Mouse (Mus musculus) left cerebral cortex, adult 8-10 months (tissue): Measurements from ENCODE around the gene Rps5. TPM values are rescaled to one million over a fixed set of nuclear protein-coding genes. Genes with fewer than 3 reads are reported as not detected.
"Not testable (repeated sequence)": the region's sequence is repeated elsewhere in the genome, so short reads cannot be mapped to it uniquely, and the experiment has no call there.

Experiments
- DNase-seq, 2 experiments: peaks; one replicate each; pipeline ENCODE4 v3.0.0; 2022; ENCODE audit warnings: low spot score in 2 of 2
- total RNA-seq, 4 experiments: library from RNA; stranded (reverse); gene quantifications; 2 replicates each; pipeline ENCODE4 v1.2.4; 2022

Rps5 gene
- total RNA-seq, 4 experiments from 2014 or later, result 432 to 451 (median 444) TPM

GRCm38 (mm10) chr7:12927693-12928589 lies 5.9 kb downstream of the Rps5 start:
- DNase-seq, result peak in 1 of 2 experiments; percentile 47

- no peak for DNase-seq
Measured at GRCm38 (mm10) chr7:12933615-12934140, 11.6 kb downstream of the Rps5 start.

- no peak for DNase-seq
Measured at GRCm38 (mm10) chr7:12934808-12935207, 12.7 kb downstream of the Rps5 start.

GRCm38 (mm10) chr7:12937254-12937803 lies 15.2 kb downstream of the Rps5 start:
- DNase-seq, result not testable (repeated sequence)

- DNase-seq, result no peak
Measured at GRCm38 (mm10) chr7:12940599-12940998, 18.5 kb downstream of the Rps5 start.

GRCm38 (mm10) chr7:12943488-12943887 lies 21.4 kb downstream of the Rps5 start:
- no peak for DNase-seq

GRCm38 (mm10) chr7:12949032-12949871 lies 27.2 kb downstream of the Rps5 start:
- DNase-seq, result peak; percentile 88 to 98

- no peak for DNase-seq
Measured at GRCm38 (mm10) chr7:12949872-12950229, 27.8 kb downstream of the Rps5 start.

- no peak for DNase-seq
Measured at GRCm38 (mm10) chr7:12954896-12955295, 32.8 kb downstream of the Rps5 start.

GRCm38 (mm10) chr7:12957511-12957910 lies 35.4 kb downstream of the Rps5 start:
- DNase-seq, result no peak

GRCm38 (mm10) chr7:12958948-12959347 lies 36.9 kb downstream of the Rps5 start:
- DNase-seq, result no peak

- no peak for DNase-seq
Measured at GRCm38 (mm10) chr7:12959718-12960117, 37.6 kb downstream of the Rps5 start.

GRCm38 (mm10) chr7:12961511-12962141 lies 39.5 kb downstream of the Rps5 start:
- peak; percentile 26 to 58 for DNase-seq

GRCm38 (mm10) chr7:12965678-12966091 lies 43.6 kb downstream of the Rps5 start, which contains the start of gene Zfp324:
Gene Zfp324 (plus strand): TSS chr7:12965838.
- DNase-seq, result peak; percentile 83 to 92

GRCm38 (mm10) chr7:12966104-12966845 lies 44.2 kb downstream of the Rps5 start:
- peak; percentile 44 to 57 for DNase-seq

- no peak for DNase-seq
Measured at GRCm38 (mm10) chr7:12970906-12971305, 48.8 kb downstream of the Rps5 start.
